Mouse (Mus musculus): Measurements from ENCODE around the gene Nup205.

- TF ChIP-seq POLR2A (IDR thresholded peaks at IDR 0.05; ENCODE audit: borderline replicate concordance, extremely low read depth, insufficient read depth, insufficient read length, poor library complexity, severe bottlenecking) (no peak), CTCF (IDR thresholded peaks at IDR 0.05; ENCODE audit: borderline replicate concordance, extremely low read depth, insufficient read depth, insufficient read length) (no peak)
These were observed 77.1 kb downstream of the Nup205 start for GRCm38 (mm10) chr6:35254136-35254904.

All from brain, embryonic 14.5 days (tissue).